Mouse (Mus musculus): ENCODE data around the gene Id2.

DNA sequence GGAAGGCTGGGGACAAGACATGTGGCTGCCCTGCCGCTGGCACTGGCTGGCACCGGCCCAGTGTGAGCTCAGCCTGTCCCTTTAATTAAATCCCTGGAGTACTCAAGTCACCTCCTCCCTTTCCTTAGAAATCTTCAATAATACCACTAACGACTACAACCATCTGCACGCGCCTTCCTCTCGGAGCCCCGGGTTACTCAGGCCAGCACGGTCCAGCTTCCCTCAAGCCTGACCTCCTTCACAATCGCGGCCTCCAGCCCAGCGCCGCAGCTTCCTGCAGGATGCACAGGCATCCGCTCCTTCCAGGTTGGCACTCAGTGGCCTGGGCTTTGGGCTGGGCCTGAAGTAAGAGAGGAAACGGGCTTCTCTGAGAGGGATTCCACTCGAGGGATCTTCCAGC lies 22.3 kb upstream of the Id2 start:
- TF ChIP-seq CTCF (IDR thresholded peaks at IDR 0.05; ENCODE audit: low read depth, low read length) (no peak), POLR2A (IDR thresholded peaks at IDR 0.05; ENCODE audit: extremely low read depth, insufficient read depth, low read length) (no peak)

Data from liver, adult 2 months (tissue).